Mouse (Mus musculus): ENCODE measurements around the gene Gm49366.

- TF ChIP-seq CTCF (IDR thresholded peaks at IDR 0.05; ENCODE audit: insufficient read depth, low read depth, low read length) (no peak), POLR2A (IDR thresholded peaks at IDR 0.05; ENCODE audit: insufficient read depth, low read depth, low read length) (no peak)
Measured at GRCm38 (mm10) chr12:84034108-84034507, 4.6 kb upstream of the Gm49366 start.

Measured in olfactory bulb, adult 2 months (tissue).